Mouse (Mus musculus) G1E (cell line): ENCODE data around the gene Zfp597. TPM values are rescaled to one million over a fixed set of nuclear protein-coding genes. Genes with fewer than 3 reads are reported as not detected.

Experiments used
- ATAC-seq: 2 replicates; pipeline ENCODE4 v1.8.0; 2016; ENCODE audit warnings: mild to moderate bottlenecking; ENCODE audit not compliant: insufficient number of reproducible peaks, poor library complexity, low FRiP score, severe bottlenecking; ENCODE audit errors: extremely low read depth
- DNase-seq: peaks from one replicate; pipeline ENCODE4 v3.0.0; 2012; ENCODE audit warnings: low spot score
- H3K27me3 ChIP-seq: 2 replicates; pipeline ENCODE4 v1.6.1; 2012; ENCODE audit warnings: mild to moderate bottlenecking, low read length, inconsistent platforms; ENCODE audit not compliant: insufficient read depth
- H3K36me3 ChIP-seq: replicated peaks from 2 replicates; pipeline ENCODE3; 2012; ENCODE audit warnings: mild to moderate bottlenecking, inconsistent platforms
- H3K4me1 ChIP-seq: 2 replicates; pipeline ENCODE4 v1.6.1; 2012; ENCODE audit warnings: low read depth, low read length, inconsistent platforms, mixed read lengths; ENCODE audit not compliant: insufficient read depth
- H3K4me3 ChIP-seq: 2 replicates; pipeline ENCODE4 v1.5.1; 2012; ENCODE audit warnings: low read depth, mild to moderate bottlenecking, inconsistent platforms, low read length, moderate library complexity, mixed read lengths
- H3K9me3 ChIP-seq: replicated peaks from 2 replicates; pipeline ENCODE4 v1.6.1; 2012; ENCODE audit warnings: inconsistent platforms
- CTCF ChIP-seq: IDR thresholded peaks from 2 replicates; pipeline ENCODE4 v1.5.1; 2012; ENCODE audit warnings: low read depth, low read length, inconsistent platforms, mixed read lengths
- GATA1 ChIP-seq: IDR thresholded peaks from 2 replicates; pipeline ENCODE4 v1.6.1; 2012; ENCODE audit warnings: borderline replicate concordance, low read length, inconsistent platforms, mixed read lengths
- GATA2 ChIP-seq: IDR thresholded peaks from 2 replicates; pipeline ENCODE4 v1.6.1; 2012; ENCODE audit warnings: low read depth, low read length, inconsistent platforms, borderline replicate concordance
- POLR2AphosphoS5 ChIP-seq: IDR thresholded peaks from 2 replicates; pipeline ENCODE4 v1.6.1; 2012; ENCODE audit warnings: low read depth, low read length, inconsistent platforms; ENCODE audit not compliant: insufficient replicate concordance
- TAL1 ChIP-seq: conservative IDR thresholded peaks from 2 replicates; pipeline ENCODE4 v1.6.1; 2012; ENCODE audit warnings: low read depth, low read length, inconsistent platforms, mixed read lengths
- polyA plus RNA-seq: library from polyadenylated mRNA; stranded (reverse); fragments of >175 nt; gene quantifications from 2 replicates; pipeline ENCODE4 v1.2.3, GENCODE M21; 2012
- total RNA-seq, 2 experiments: library from RNA; stranded (forward) in 1 of 2; stranded (reverse) in 1 of 2; fragments of 200-1000 nt in 1 of 2; fragments of >200 nt in 1 of 2; fragmentation: Nextera tagmentation in 1 of 2; gene quantifications; 2 replicates each; pipeline ENCODE4 v1.2.3; 2014 to 2017

The Zfp597 gene
- total and polyA plus RNA-seq, 3 experiments, result 2.7 to 26.7 (median 23.3) TPM

- no peaks in the 10 kb centered on the region for H3K27me3 ChIP-seq
- DNase-seq (no peak), ATAC-seq (no peak)
- H3K36me3 ChIP-seq, result peaks cover 88% of the 10 kb centered on the region
- no peak overlapping the region for H3K4me3 ChIP-seq
- H3K4me1 ChIP-seq, result peaks cover 5% of the 10 kb centered on the region; the same call in 1 of the 2 replicates
- no peaks in the 10 kb centered on the region for H3K9me3 ChIP-seq
- TF ChIP-seq GATA1 (no peak), TAL1 (no peak), POLR2AphosphoS5 (no peak), CTCF (no peak), GATA2 (no peak)
Measured at GRCm38 (mm10) chr16:3923515-3923914, 39.2 kb upstream of the Zfp597 start.

GRCm38 (mm10) chr16:3920756-3921155 lies 36.4 kb upstream of the Zfp597 start:
- H3K4me3 ChIP-seq, result no peak overlapping the region
- H3K27me3 ChIP-seq, result no peaks in the 10 kb centered on the region
- no peak for DNase-seq
- no peaks in the 10 kb centered on the region for H3K4me1 ChIP-seq
- no peaks in the 10 kb centered on the region for H3K9me3 ChIP-seq
- peaks cover 94% of the 10 kb centered on the region for H3K36me3 ChIP-seq
- ATAC-seq, result no peak
- TF ChIP-seq CTCF (no peak), GATA1 (no peak), GATA2 (no peak), POLR2AphosphoS5 (no peak), TAL1 (no peak)

GRCm38 (mm10) chr16:3909118-3909517 lies 24.8 kb upstream of the Zfp597 start:
- H3K27me3 ChIP-seq, result no peaks in the 10 kb centered on the region
- peaks cover 67% of the 10 kb centered on the region for H3K36me3 ChIP-seq
- ATAC-seq, result no peak
- H3K4me1 ChIP-seq, result peaks cover 19% of the 10 kb centered on the region
- H3K4me3 ChIP-seq, result peak overlapping the region; percentile 86
- TF ChIP-seq TAL1, result no peak
- no peak for TF ChIP-seq GATA2
- no peak for TF ChIP-seq POLR2AphosphoS5
- no peak for TF ChIP-seq CTCF
- TF ChIP-seq GATA1, result no peak
- DNase-seq, result no peak
- H3K9me3 ChIP-seq, result no peaks in the 10 kb centered on the region

DNA sequence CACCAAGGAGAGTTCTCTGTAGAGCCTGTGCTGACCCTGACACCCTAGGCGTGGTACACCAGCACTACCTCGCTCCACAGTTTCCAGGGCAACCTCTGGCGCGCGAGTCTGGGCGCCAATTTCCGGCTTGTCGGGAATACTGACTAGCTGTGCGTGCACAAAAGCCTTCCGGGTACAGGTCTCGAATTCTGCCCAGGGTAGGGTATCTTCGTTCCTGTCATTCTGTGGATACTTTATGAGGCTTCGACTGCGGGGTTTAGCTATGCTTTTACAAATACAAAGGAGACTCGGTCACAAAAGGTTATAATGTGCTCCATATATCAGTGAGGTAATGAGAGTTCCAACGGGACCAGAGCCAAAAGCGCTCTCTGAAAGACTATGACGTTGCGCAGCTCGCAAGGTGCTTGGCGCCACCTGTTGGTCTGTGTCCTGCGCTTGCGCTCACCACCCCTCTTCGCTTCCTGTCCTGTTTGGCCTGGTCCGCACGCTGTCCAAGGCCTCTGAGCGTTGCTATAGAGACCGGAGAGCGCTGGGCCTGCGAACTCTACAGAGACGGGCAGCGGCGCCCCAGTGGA lies 24.3 kb upstream of the Zfp597 start, which contains the start of the genes 1700037C18Rik and Cluap1:
Gene 1700037C18Rik, minus strand, starts transcription at position 153 of the 575 bp plus-strand sequence.
Gene Cluap1, plus strand, starts transcription at position 265 of the 575 bp plus-strand sequence.
- Histone ChIP-seq H3K27me3 (no peaks in the 10 kb centered on the region), H3K9me3 (no peaks in the 10 kb centered on the region), H3K4me1 (peaks cover 19% of the 10 kb centered on the region), H3K36me3 (peaks cover 67% of the 10 kb centered on the region), H3K4me3 (peak within 1 kb of the TSS; percentile 86)
- ATAC-seq, result peak; percentile 95
- TF ChIP-seq CTCF (peak; percentile 44), GATA1 (no peak)
- DNase-seq, result peak; percentile 78

DNA sequence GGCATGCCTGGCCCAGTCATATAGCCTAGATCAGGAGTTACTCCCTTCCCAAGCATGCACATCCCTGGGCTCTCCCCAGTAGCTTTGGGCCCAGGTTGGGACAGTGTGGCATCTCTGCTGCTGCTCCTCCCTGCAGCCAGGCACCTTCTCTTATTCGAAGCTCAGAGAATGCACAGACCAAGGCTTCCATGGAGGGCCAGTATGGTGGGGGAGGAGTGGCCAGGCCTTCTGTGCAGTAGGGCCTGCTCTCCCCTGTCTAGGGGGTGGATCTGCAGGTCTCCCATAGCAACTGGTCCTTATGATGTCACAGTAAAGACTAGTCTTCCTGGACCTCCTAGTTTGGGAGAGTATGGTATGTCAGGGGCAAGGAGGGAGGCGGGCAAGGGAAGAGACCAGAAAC lies 23.1 kb upstream of the Zfp597 start:
- peak overlapping the region; percentile 18; the same call in 1 of the 2 replicates for H3K4me3 ChIP-seq
- H3K36me3 ChIP-seq, result peaks cover 67% of the 10 kb centered on the region
- no peak for DNase-seq
- H3K4me1 ChIP-seq, result peaks cover 19% of the 10 kb centered on the region
- TF ChIP-seq GATA1, result no peak
- TF ChIP-seq TAL1, result no peak
- no peaks in the 10 kb centered on the region for H3K9me3 ChIP-seq
- no peaks in the 10 kb centered on the region for H3K27me3 ChIP-seq
- no peak for ATAC-seq

- Histone ChIP-seq H3K27me3 (no peaks in the 10 kb centered on the region), H3K4me3 (no peak overlapping the region), H3K36me3 (peaks cover 92% of the 10 kb centered on the region), H3K9me3 (no peaks in the 10 kb centered on the region), H3K4me1 (peaks cover 15% of the 10 kb centered on the region)
- no peak for TF ChIP-seq GATA2
- no peak for TF ChIP-seq POLR2AphosphoS5
- TF ChIP-seq TAL1, result no peak
- TF ChIP-seq GATA1, result no peak
- no peak for TF ChIP-seq CTCF
- DNase-seq (no peak), ATAC-seq (no peak)
Measured at GRCm38 (mm10) chr16:3896553-3896952, 12.2 kb upstream of the Zfp597 start.

- Histone ChIP-seq H3K4me3 (no peak overlapping the region), H3K27me3 (no peaks in the 10 kb centered on the region), H3K36me3 (peaks cover 91% of the 10 kb centered on the region), H3K9me3 (no peaks in the 10 kb centered on the region), H3K4me1 (peaks cover 15% of the 10 kb centered on the region)
- no peak for DNase-seq
- no peak for TF ChIP-seq GATA1
- no peak for ATAC-seq
Measured at GRCm38 (mm10) chr16:3896046-3896445, 11.7 kb upstream of the Zfp597 start.
